Mouse (Mus musculus) cerebellum, adult 2 months (tissue): ENCODE measurements around the gene Ccdc115.

ENCODE experiments used
- CTCF ChIP-seq: fragments of 200-500 bp; IDR thresholded peaks from 2 replicates; pipeline ENCODE4 v1.5.1; 2011; ENCODE audit warnings: low read depth, mild to moderate bottlenecking, control low read depth, low read length, moderate library complexity, borderline replicate concordance; ENCODE audit not compliant: insufficient read depth
- POLR2A ChIP-seq: fragments of 200-500 bp; IDR thresholded peaks from 2 replicates; pipeline ENCODE4 v1.6.1; 2011; ENCODE audit warnings: low read length, control low read depth, borderline replicate concordance; ENCODE audit not compliant: insufficient read depth

- no peak for TF ChIP-seq POLR2A
- no peak for TF ChIP-seq CTCF
These were observed 43.2 kb downstream of the Ccdc115 start for GRCm38 (mm10) chr1:34396321-34396720.
